Mouse (Mus musculus) liver, embryonic 14.5 days (tissue): ENCODE data around the gene Esrrb.

Experiments used
- CTCF ChIP-seq: IDR thresholded peaks from 2 replicates; pipeline ENCODE4 v1.5.1; 2016; ENCODE audit warnings: antibody characterized with exemption, low read depth, control low read depth
- EP300 ChIP-seq: IDR thresholded peaks from 2 replicates; pipeline ENCODE4 v1.6.1; 2016; ENCODE audit warnings: antibody characterized with exemption, low read depth

GRCm38 (mm10) chr12:86483413-86483841 lies 122.5 kb downstream of the Esrrb start:
- no peak for TF ChIP-seq CTCF
- TF ChIP-seq EP300 = no peak
